Mouse (Mus musculus) E14TG2a.4 (cell line): ENCODE results near the gene Megf6.

Experiments used
- H3K27me3 ChIP-seq: 2 replicates; pipeline ENCODE4 v1.6.1; 2014; ENCODE audit warnings: low read length, control low read depth; ENCODE audit not compliant: insufficient read depth
- H3K36me3 ChIP-seq: 2 replicates; pipeline ENCODE4 v1.6.1; 2014; ENCODE audit warnings: low read length, control low read depth; ENCODE audit not compliant: insufficient read depth
- H3K4me1 ChIP-seq: replicated peaks from 2 replicates; pipeline ENCODE4 v1.6.1; 2014; ENCODE audit warnings: low read depth, low read length, control low read depth
- H3K4me3 ChIP-seq: replicated peaks from 2 replicates; pipeline ENCODE4 v1.5.1; 2014; ENCODE audit warnings: mild to moderate bottlenecking, low read length
- H3K9me3 ChIP-seq: 2 replicates; pipeline ENCODE4 v1.6.1; 2014; ENCODE audit warnings: low read length, control low read depth
- CTCF ChIP-seq: conservative IDR thresholded peaks from 2 replicates; pipeline ENCODE4 v1.5.1; 2014; ENCODE audit warnings: low read length
- NANOG ChIP-seq: IDR thresholded peaks from 2 replicates; pipeline ENCODE4 v1.6.1; 2014; ENCODE audit warnings: borderline replicate concordance, low read length, mixed read lengths
- POU5F1 ChIP-seq: IDR thresholded peaks from 2 replicates; pipeline ENCODE4 v1.6.1; 2014; ENCODE audit warnings: low read length, borderline replicate concordance

Megf6 gene

GRCm38 (mm10) chr4:154211459-154211858 lies 40.9 kb downstream of the Megf6 start:
- H3K4me1 ChIP-seq = peaks cover 24% of the 10 kb centered on the region
- no peak for TF ChIP-seq NANOG
- no peaks in the 10 kb centered on the region for H3K36me3 ChIP-seq

GRCm38 (mm10) chr4:154213586-154213985 lies 43.1 kb downstream of the Megf6 start:
- no peak overlapping the region for H3K4me3 ChIP-seq
- H3K36me3 ChIP-seq = no peaks in the 10 kb centered on the region
- H3K4me1 ChIP-seq = peaks cover 24% of the 10 kb centered on the region
- TF ChIP-seq NANOG (no peak), CTCF (no peak), POU5F1 (no peak)
- H3K9me3 ChIP-seq = no peaks in the 10 kb centered on the region
- H3K27me3 ChIP-seq = peaks cover 57% of the 10 kb centered on the region

More at GRCm38 (mm10) chr4:154211459-154211858, 40.9 kb downstream of the Megf6 start:
- Histone ChIP-seq H3K4me3 (no peak overlapping the region), H3K9me3 (no peaks in the 10 kb centered on the region), H3K27me3 (peaks cover 61% of the 10 kb centered on the region)

- Histone ChIP-seq H3K27me3 (peaks cover 57% of the 10 kb centered on the region), H3K4me3 (no peak overlapping the region), H3K36me3 (no peaks in the 10 kb centered on the region), H3K4me1 (peaks cover 23% of the 10 kb centered on the region), H3K9me3 (no peaks in the 10 kb centered on the region)
- TF ChIP-seq NANOG = no peak
- TF ChIP-seq CTCF = no peak
- TF ChIP-seq POU5F1 = no peak
Observed at GRCm38 (mm10) chr4:154214075-154214474, 43.5 kb downstream of the Megf6 start.

- Histone ChIP-seq H3K36me3 (no peaks in the 10 kb centered on the region), H3K4me3 (no peak overlapping the region), H3K27me3 (peaks cover 80% of the 10 kb centered on the region), H3K4me1 (peaks cover 27% of the 10 kb centered on the region), H3K9me3 (no peaks in the 10 kb centered on the region)
- TF ChIP-seq POU5F1 (no peak), NANOG (no peak), CTCF (no peak)
Observed at GRCm38 (mm10) chr4:154217711-154218350, 47.3 kb downstream of the Megf6 start.

GRCm38 (mm10) chr4:154222773-154223172 lies 52.2 kb downstream of the Megf6 start:
- TF ChIP-seq NANOG (no peak), CTCF (no peak), POU5F1 (no peak)
- Histone ChIP-seq H3K4me1 (peaks cover 28% of the 10 kb centered on the region), H3K27me3 (peaks cover 83% of the 10 kb centered on the region), H3K36me3 (no peaks in the 10 kb centered on the region), H3K4me3 (no peak overlapping the region), H3K9me3 (no peaks in the 10 kb centered on the region)

- TF ChIP-seq NANOG (no peak), CTCF (no peak), POU5F1 (no peak)
Observed at GRCm38 (mm10) chr4:154224267-154224969, 53.9 kb downstream of the Megf6 start.

GRCm38 (mm10) chr4:154224970-154225309 lies 54.4 kb downstream of the Megf6 start:
- Histone ChIP-seq H3K4me1 (peaks cover 36% of the 10 kb centered on the region), H3K36me3 (no peaks in the 10 kb centered on the region), H3K4me3 (no peak overlapping the region), H3K9me3 (no peaks in the 10 kb centered on the region), H3K27me3 (peaks cover 88% of the 10 kb centered on the region)
- TF ChIP-seq NANOG (no peak), POU5F1 (no peak), CTCF (no peak)

More at GRCm38 (mm10) chr4:154224267-154224969, 53.9 kb downstream of the Megf6 start:
- Histone ChIP-seq H3K27me3 (peaks cover 88% of the 10 kb centered on the region), H3K36me3 (no peaks in the 10 kb centered on the region), H3K4me1 (peaks cover 31% of the 10 kb centered on the region), H3K4me3 (no peak overlapping the region), H3K9me3 (no peaks in the 10 kb centered on the region)

- Histone ChIP-seq H3K27me3 (peaks cover 75% of the 10 kb centered on the region), H3K36me3 (no peaks in the 10 kb centered on the region), H3K9me3 (no peaks in the 10 kb centered on the region), H3K4me3 (no peak overlapping the region), H3K4me1 (peaks cover 47% of the 10 kb centered on the region)
- TF ChIP-seq CTCF = no peak
Observed at GRCm38 (mm10) chr4:154226678-154227077, 56.1 kb downstream of the Megf6 start.

GRCm38 (mm10) chr4:154228336-154228735 lies 57.8 kb downstream of the Megf6 start:
- Histone ChIP-seq H3K36me3 (no peaks in the 10 kb centered on the region), H3K4me1 (peaks cover 49% of the 10 kb centered on the region)

More at GRCm38 (mm10) chr4:154228336-154228735, 57.8 kb downstream of the Megf6 start:
- H3K9me3 ChIP-seq = no peaks in the 10 kb centered on the region
- no peak overlapping the region for H3K4me3 ChIP-seq
- H3K27me3 ChIP-seq = peaks cover 64% of the 10 kb centered on the region
- no peak for TF ChIP-seq POU5F1
- TF ChIP-seq NANOG = no peak
